Mouse (Mus musculus) midbrain, embryonic 14.5 days (tissue): ENCODE data around the gene Tlr7. TPM values are rescaled to one million over a fixed set of nuclear protein-coding genes. Genes with fewer than 3 reads are reported as not detected.
A peak's percentile ranks its signal among the peaks of the same experiment; 100 is the strongest.
"Not testable (repeated sequence)": the region's sequence is repeated elsewhere in the genome, so short reads cannot be mapped to it uniquely, and the experiment has no call there.

Experiments used
- ATAC-seq: fragments of 200-750 bp; cut with Nextera tagmentation; 2 replicates; pipeline ENCODE4 v1.8.0; 2017; ENCODE audit warnings: moderate number of reproducible peaks, moderate library complexity; ENCODE audit not compliant: low FRiP score, low TSS enrichment
- DNase-seq: peaks from one replicate; pipeline ENCODE4 v3.0.0-alpha.2; 2015
- H3K27ac ChIP-seq: fragments of 300-500 bp; sonication (generic); replicated peaks from 2 replicates; pipeline ENCODE4 v1.5.1; 2014; ENCODE audit warnings: mild to moderate bottlenecking, low read depth, low read length, moderate library complexity
- H3K27me3 ChIP-seq: fragments of 300-500 bp; sonication (generic); 2 replicates; pipeline ENCODE4 v1.6.1; 2014; ENCODE audit warnings: low read length, control low read depth, mixed read lengths; ENCODE audit not compliant: control insufficient read depth, insufficient read depth
- H3K36me3 ChIP-seq: fragments of 300-500 bp; sonication (generic); 2 replicates; pipeline ENCODE4 v1.6.1; 2014; ENCODE audit warnings: low read length, control low read depth; ENCODE audit not compliant: control insufficient read depth, insufficient read depth
- H3K4me1 ChIP-seq: fragments of 300-500 bp; sonication (generic); 2 replicates; pipeline ENCODE4 v1.6.1; 2014; ENCODE audit warnings: mild to moderate bottlenecking, antibody characterized with exemption, low read length, control low read depth; ENCODE audit not compliant: control insufficient read depth, insufficient read depth
- H3K4me2 ChIP-seq: fragments of 300-500 bp; sonication (generic); 2 replicates; pipeline ENCODE4 v1.6.1; 2014; ENCODE audit warnings: mild to moderate bottlenecking, low read length, moderate library complexity
- H3K4me3 ChIP-seq: fragments of 300-500 bp; sonication (generic); replicated peaks from 2 replicates; pipeline ENCODE4 v1.5.1; 2014; ENCODE audit warnings: low read depth, low read length
- H3K9ac ChIP-seq: fragments of 300-500 bp; sonication (generic); replicated peaks from 2 replicates; pipeline ENCODE4 v1.6.1; 2014; ENCODE audit warnings: mild to moderate bottlenecking, low read length, moderate library complexity
- H3K9me3 ChIP-seq: fragments of 300-500 bp; sonication (generic); 2 replicates; pipeline ENCODE4 v1.6.1; 2016; ENCODE audit warnings: low read length, control low read depth, mixed read lengths; ENCODE audit not compliant: control insufficient read depth
- WGBS: fragments of 180-500 bp; shearing (Covaris S2); extraction: QIAGEN DNeasy Blood & Tissue Kit; methylation state at CpG from one replicate; pipeline ENCODE4 v1.1.7; 2014; 5-methylcytosine and 5-hydroxymethylcytosine counted together
- polyA plus RNA-seq: library from polyadenylated mRNA; unstranded; fragments of >200 nt; fragmentation: Nextera tagmentation; extraction: Ambion mirVana; gene quantifications from 2 replicates; pipeline ENCODE4 v1.2.1, GENCODE M21; 2014

Gene Tlr7
- 0.07 and 0.84 TPM in 2 replicates for polyA plus RNA-seq

- 80% methylated on average over 6 of the region's 6 CpGs for WGBS
- H3K4me3 ChIP-seq, result no peak within 1 kb of the TSS
- H3K36me3 ChIP-seq, result no peaks in the 10 kb centered on the region
- no peak within 1 kb of the TSS for H3K4me2 ChIP-seq
- H3K9me3 ChIP-seq, result no peaks in the 10 kb centered on the region
- H3K27ac ChIP-seq, result no peak within 1 kb of the TSS
- no peak within 1 kb of the TSS for H3K9ac ChIP-seq
- no peaks in the 10 kb centered on the region for H3K4me1 ChIP-seq
- DNase-seq (no peak), ATAC-seq (no peak)
- H3K27me3 ChIP-seq, result no peaks in the 10 kb centered on the region
These were observed at the start of gene Tlr7 for GRCm38 (mm10) chrX:167330399-167330798. TSS of gene Tlr7 (minus strand) at chrX:167330558.

- Histone ChIP-seq H3K9ac (no peak overlapping the region), H3K4me1 (no peaks in the 10 kb centered on the region), H3K9me3 (no peaks in the 10 kb centered on the region), H3K27ac (no peak overlapping the region), H3K4me2 (no peak overlapping the region), H3K27me3 (peaks cover 9% of the 10 kb centered on the region), H3K4me3 (no peak overlapping the region), H3K36me3 (no peaks in the 10 kb centered on the region)
- DNase-seq (no peak), ATAC-seq (no peak)
- 60% methylated on average over 4 of the region's 4 CpGs for WGBS
These were observed 49.7 kb upstream of the Tlr7 start for GRCm38 (mm10) chrX:167380073-167380472.

GRCm38 (mm10) chrX:167361231-167361630, 30.9 kb upstream of the Tlr7 start:
- H3K4me1 ChIP-seq, H3K36me3 ChIP-seq, H3K9ac ChIP-seq, DNase-seq, H3K27me3 ChIP-seq, H3K4me3 ChIP-seq, H3K4me2 ChIP-seq, H3K9me3 ChIP-seq, ATAC-seq, H3K27ac ChIP-seq: not testable (repeated sequence)
- 93% methylated on average over 3 of the region's 3 CpGs for WGBS

GRCm38 (mm10) chrX:167359704-167360103, 29.3 kb upstream of the Tlr7 start:
- DNase-seq, result no peak
- Histone ChIP-seq H3K9me3 (no peaks in the 10 kb centered on the region), H3K27ac (no peak overlapping the region), H3K4me2 (no peak overlapping the region), H3K4me1 (no peaks in the 10 kb centered on the region), H3K36me3 (no peaks in the 10 kb centered on the region), H3K4me3 (no peak overlapping the region), H3K9ac (no peak overlapping the region), H3K27me3 (no peaks in the 10 kb centered on the region)
- WGBS, result 91% methylated on average over 7 of the region's 7 CpGs
- no peak for ATAC-seq

GRCm38 (mm10) chrX:167357415-167357814, 27.1 kb upstream of the Tlr7 start:
- Histone ChIP-seq H3K36me3 (no peaks in the 10 kb centered on the region), H3K9me3 (no peaks in the 10 kb centered on the region), H3K4me1 (no peaks in the 10 kb centered on the region), H3K4me2 (no peak overlapping the region), H3K4me3 (no peak overlapping the region), H3K27ac (no peak overlapping the region), H3K27me3 (no peaks in the 10 kb centered on the region), H3K9ac (no peak overlapping the region)
- ATAC-seq (no peak), DNase-seq (peak; percentile 21)
- WGBS, result 81% methylated on average over 2 of the region's 2 CpGs

- H3K4me1 ChIP-seq, result no peaks in the 10 kb centered on the region
- H3K9ac ChIP-seq, result no peak overlapping the region
- WGBS, result 95% methylated on average over 3 of the region's 3 CpGs
- no peak for ATAC-seq
- H3K27me3 ChIP-seq, result no peaks in the 10 kb centered on the region
- H3K9me3 ChIP-seq, result no peaks in the 10 kb centered on the region
- H3K27ac ChIP-seq, result no peak overlapping the region
- H3K4me2 ChIP-seq, result no peak overlapping the region
- DNase-seq, result no peak
- H3K36me3 ChIP-seq, result no peaks in the 10 kb centered on the region
- H3K4me3 ChIP-seq, result no peak overlapping the region
These were observed 25.6 kb upstream of the Tlr7 start for GRCm38 (mm10) chrX:167355965-167356364.

- no peak overlapping the region for H3K9ac ChIP-seq
- no peak overlapping the region for H3K4me2 ChIP-seq
- H3K27ac ChIP-seq, result no peak overlapping the region
- 95% methylated on average over 2 of the region's 2 CpGs for WGBS
- no peaks in the 10 kb centered on the region for H3K9me3 ChIP-seq
- H3K4me1 ChIP-seq, result no peaks in the 10 kb centered on the region
- no peak overlapping the region for H3K4me3 ChIP-seq
- no peak for DNase-seq
- ATAC-seq, result no peak
- H3K36me3 ChIP-seq, result no peaks in the 10 kb centered on the region
- H3K27me3 ChIP-seq, result no peaks in the 10 kb centered on the region
These were observed 23.3 kb upstream of the Tlr7 start for GRCm38 (mm10) chrX:167353617-167354016.

- H3K27ac ChIP-seq, result no peak overlapping the region
- DNase-seq (no peak), ATAC-seq (no peak)
- no peaks in the 10 kb centered on the region for H3K9me3 ChIP-seq
- H3K9ac ChIP-seq, result no peak overlapping the region
- H3K4me3 ChIP-seq, result no peak overlapping the region
- no peak overlapping the region for H3K4me2 ChIP-seq
- H3K36me3 ChIP-seq, result no peaks in the 10 kb centered on the region
- no peaks in the 10 kb centered on the region for H3K4me1 ChIP-seq
- no peaks in the 10 kb centered on the region for H3K27me3 ChIP-seq
- 88% methylated on average over 1 of the region's 1 CpGs for WGBS
These were observed 16.1 kb upstream of the Tlr7 start for GRCm38 (mm10) chrX:167346440-167346839.

GRCm38 (mm10) chrX:167344356-167344755, 14.0 kb upstream of the Tlr7 start:
- 84% methylated on average over 1 of the region's 1 CpGs for WGBS
- no peak overlapping the region for H3K4me2 ChIP-seq
- H3K9me3 ChIP-seq, result no peaks in the 10 kb centered on the region
- no peaks in the 10 kb centered on the region for H3K4me1 ChIP-seq
- no peak overlapping the region for H3K27ac ChIP-seq
- no peak for DNase-seq
- ATAC-seq, result no peak
- H3K36me3 ChIP-seq, result no peaks in the 10 kb centered on the region
- no peaks in the 10 kb centered on the region for H3K27me3 ChIP-seq
- no peak overlapping the region for H3K4me3 ChIP-seq
- no peak overlapping the region for H3K9ac ChIP-seq
